Mouse (Mus musculus) hindbrain, embryonic 16.5 days (tissue): ENCODE results near the gene Onecut1. TPM values are rescaled to one million over a fixed set of nuclear protein-coding genes. Genes with fewer than 3 reads are reported as not detected.

Source experiments
- ATAC-seq: fragments of 200-750 bp; cut with Nextera tagmentation; 2 replicates; pipeline ENCODE4 v1.8.0; 2017; ENCODE audit warnings: moderate TSS enrichment, moderate library complexity
- H3K27ac ChIP-seq: fragments of 300-500 bp; sonication (generic); 2 replicates; pipeline ENCODE4 v1.5.1; 2014; ENCODE audit warnings: low read depth, mild to moderate bottlenecking, control low read depth, low read length, moderate library complexity
- H3K27me3 ChIP-seq: fragments of 300-500 bp; sonication (generic); replicated peaks from 2 replicates; pipeline ENCODE4 v1.6.1; 2014; ENCODE audit warnings: low read length; ENCODE audit not compliant: control insufficient read depth, insufficient read depth
- H3K36me3 ChIP-seq: fragments of 300-500 bp; sonication (generic); 2 replicates; pipeline ENCODE4 v1.6.1; 2014; ENCODE audit warnings: mild to moderate bottlenecking, low read length, moderate library complexity, mixed read lengths; ENCODE audit not compliant: control insufficient read depth, insufficient read depth
- H3K4me1 ChIP-seq: fragments of 300-500 bp; sonication (generic); 2 replicates; pipeline ENCODE4 v1.6.1; 2014; ENCODE audit warnings: low read depth, low read length; ENCODE audit not compliant: control insufficient read depth, insufficient read depth
- H3K4me2 ChIP-seq: fragments of 300-500 bp; sonication (generic); 2 replicates; pipeline ENCODE4 v1.6.1; 2014; ENCODE audit warnings: mild to moderate bottlenecking, low read length, control low read depth, moderate library complexity
- H3K4me3 ChIP-seq: fragments of 300-500 bp; sonication (generic); 2 replicates; pipeline ENCODE4 v1.5.1; 2014; ENCODE audit warnings: mild to moderate bottlenecking, low read length, control low read depth, moderate library complexity
- H3K9ac ChIP-seq: fragments of 300-500 bp; sonication (generic); 2 replicates; pipeline ENCODE4 v1.6.1; 2014; ENCODE audit warnings: low read depth, mild to moderate bottlenecking, control low read depth, low read length, moderate library complexity
- H3K9me3 ChIP-seq: fragments of 300-500 bp; sonication (generic); 2 replicates; pipeline ENCODE4 v1.6.1; 2014; ENCODE audit warnings: mild to moderate bottlenecking, low read length, moderate library complexity; ENCODE audit not compliant: control insufficient read depth
- WGBS: fragments of 180-500 bp; shearing (Covaris S2); extraction: QIAGEN DNeasy Blood & Tissue Kit; methylation state at CpG from one replicate; pipeline ENCODE4 v1.1.7; 2014; 5-methylcytosine and 5-hydroxymethylcytosine counted together
- polyA plus RNA-seq: library from polyadenylated mRNA; unstranded; fragments of >200 nt; fragmentation: Nextera tagmentation; extraction: Ambion mirVana; gene quantifications from 2 replicates; pipeline ENCODE4 v1.2.1, GENCODE M21; 2015

Gene Onecut1
- polyA plus RNA-seq, 1 experiment from 2014 or later: 3.4 TPM

DNA sequence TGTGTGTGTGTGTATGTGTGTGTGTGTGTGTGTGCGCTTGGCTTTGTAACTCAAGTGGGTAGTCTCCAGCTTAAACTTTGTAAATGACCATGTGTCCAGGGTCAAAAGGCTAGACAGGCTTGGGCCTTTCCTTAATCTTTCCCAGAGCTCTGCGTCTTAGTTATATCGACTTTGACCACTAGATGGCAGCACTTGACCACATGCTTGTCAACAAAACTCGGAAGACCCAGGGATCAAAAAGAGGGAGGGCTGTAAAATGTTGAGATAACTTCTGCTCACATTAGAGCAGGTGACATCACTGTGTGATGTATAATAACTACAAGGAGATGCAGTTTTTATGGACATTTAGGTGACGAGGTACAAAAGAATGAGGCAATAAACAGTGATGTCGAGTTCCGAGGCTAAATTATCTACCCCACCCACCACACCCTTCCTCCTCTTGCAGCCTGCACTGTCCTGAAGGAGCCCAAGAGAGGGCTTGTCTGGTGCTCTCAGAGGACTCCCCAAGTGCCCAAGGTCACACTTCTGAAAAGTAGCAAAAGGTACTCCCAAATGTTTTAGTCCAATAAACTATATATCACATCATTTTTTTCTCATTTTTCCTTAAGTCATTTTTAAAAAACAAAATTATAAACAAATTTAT lies 43.3 kb downstream of the Onecut1 start:
- H3K4me2 ChIP-seq: no peak overlapping the region
- H3K9me3 ChIP-seq: no peaks in the 10 kb centered on the region
- no peak overlapping the region for H3K27ac ChIP-seq
- H3K36me3 ChIP-seq: no peaks in the 10 kb centered on the region
- no peaks in the 10 kb centered on the region for H3K27me3 ChIP-seq
- no peak overlapping the region for H3K9ac ChIP-seq
- WGBS: 13% methylated on average over 7 of the region's 7 CpGs
- no peaks in the 10 kb centered on the region for H3K4me1 ChIP-seq
- peak; percentile 76 for ATAC-seq
- no peak overlapping the region for H3K4me3 ChIP-seq

GRCm38 (mm10) chr9:74906951-74907350 lies 45.2 kb downstream of the Onecut1 start:
- no peaks in the 10 kb centered on the region for H3K27me3 ChIP-seq
- H3K4me2 ChIP-seq: no peak overlapping the region
- ATAC-seq: no peak
- no peak overlapping the region for H3K4me3 ChIP-seq
- 50% methylated on average over 4 of the region's 4 CpGs for WGBS
- H3K27ac ChIP-seq: no peak overlapping the region
- H3K9ac ChIP-seq: no peak overlapping the region
- H3K9me3 ChIP-seq: no peaks in the 10 kb centered on the region
- no peaks in the 10 kb centered on the region for H3K36me3 ChIP-seq
- H3K4me1 ChIP-seq: no peaks in the 10 kb centered on the region

DNA sequence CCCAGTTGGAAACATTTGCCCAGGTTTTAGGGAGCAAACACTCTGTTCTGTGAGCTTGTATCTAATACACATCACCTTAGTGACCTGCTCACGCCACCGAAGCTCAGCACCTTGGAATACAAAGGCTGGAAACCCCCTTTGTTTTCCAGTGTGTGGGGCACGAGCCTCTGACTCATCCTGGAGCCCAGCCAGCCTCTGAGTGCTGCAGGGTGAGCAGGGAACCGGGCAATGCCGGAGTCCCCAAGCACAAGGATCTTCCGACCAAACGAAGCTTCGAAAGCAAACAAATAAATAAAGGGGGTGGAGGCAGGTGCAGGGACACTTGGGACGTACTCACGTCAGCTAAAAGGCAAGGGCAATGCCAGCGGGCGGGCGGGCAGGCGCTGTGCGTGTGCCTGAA lies 47.5 kb downstream of the Onecut1 start:
- no peaks in the 10 kb centered on the region for H3K9me3 ChIP-seq
- WGBS: 59% methylated on average over 15 of the region's 15 CpGs
- ATAC-seq: no peak
- no peak overlapping the region for H3K4me2 ChIP-seq
- H3K4me1 ChIP-seq: no peaks in the 10 kb centered on the region
- no peak overlapping the region for H3K27ac ChIP-seq
- H3K27me3 ChIP-seq: no peaks in the 10 kb centered on the region
- H3K36me3 ChIP-seq: no peaks in the 10 kb centered on the region
- no peak overlapping the region for H3K9ac ChIP-seq
- no peak overlapping the region for H3K4me3 ChIP-seq

DNA sequence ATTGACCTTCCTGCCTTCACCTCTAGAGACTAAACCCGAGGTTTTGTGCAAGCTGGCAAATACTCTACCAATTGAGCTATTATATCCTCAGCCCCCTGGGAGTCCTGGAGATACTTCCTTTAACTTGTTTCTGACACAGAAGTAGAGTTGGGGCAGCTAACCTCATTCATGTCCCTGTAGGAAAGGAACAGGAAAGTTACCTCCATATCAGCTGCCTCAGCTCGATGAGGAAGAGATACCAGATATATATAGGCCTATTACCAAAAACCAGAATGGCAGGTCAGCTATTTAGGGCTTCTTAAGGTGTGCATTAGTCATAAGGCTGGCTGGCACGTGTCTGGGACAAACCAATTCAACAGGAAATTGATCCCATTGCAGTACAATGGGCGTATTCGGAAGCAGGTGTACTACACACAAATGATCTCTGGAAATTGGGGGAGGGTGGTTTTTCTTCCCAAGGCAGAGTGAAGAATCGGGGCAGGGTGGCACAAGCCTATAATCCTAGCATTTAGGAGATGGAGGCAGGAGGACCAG lies 48.6 kb downstream of the Onecut1 start:
- Histone ChIP-seq H3K4me3 (no peak overlapping the region), H3K27me3 (no peaks in the 10 kb centered on the region), H3K9me3 (no peaks in the 10 kb centered on the region), H3K4me2 (no peak overlapping the region), H3K4me1 (no peaks in the 10 kb centered on the region), H3K9ac (no peak overlapping the region), H3K36me3 (no peaks in the 10 kb centered on the region), H3K27ac (no peak overlapping the region)
- 85% methylated on average over 6 of the region's 6 CpGs for WGBS
- no peak for ATAC-seq

GRCm38 (mm10) chr9:74911430-74911829 lies 49.7 kb downstream of the Onecut1 start:
- WGBS: 72% methylated on average over 4 of the region's 4 CpGs
- H3K9ac ChIP-seq: no peak overlapping the region
- H3K4me1 ChIP-seq: no peaks in the 10 kb centered on the region
- no peaks in the 10 kb centered on the region for H3K27me3 ChIP-seq
- no peak overlapping the region for H3K27ac ChIP-seq
- no peaks in the 10 kb centered on the region for H3K36me3 ChIP-seq
- ATAC-seq: no peak
- H3K4me2 ChIP-seq: no peak overlapping the region
- no peaks in the 10 kb centered on the region for H3K9me3 ChIP-seq
- H3K4me3 ChIP-seq: no peak overlapping the region

DNA sequence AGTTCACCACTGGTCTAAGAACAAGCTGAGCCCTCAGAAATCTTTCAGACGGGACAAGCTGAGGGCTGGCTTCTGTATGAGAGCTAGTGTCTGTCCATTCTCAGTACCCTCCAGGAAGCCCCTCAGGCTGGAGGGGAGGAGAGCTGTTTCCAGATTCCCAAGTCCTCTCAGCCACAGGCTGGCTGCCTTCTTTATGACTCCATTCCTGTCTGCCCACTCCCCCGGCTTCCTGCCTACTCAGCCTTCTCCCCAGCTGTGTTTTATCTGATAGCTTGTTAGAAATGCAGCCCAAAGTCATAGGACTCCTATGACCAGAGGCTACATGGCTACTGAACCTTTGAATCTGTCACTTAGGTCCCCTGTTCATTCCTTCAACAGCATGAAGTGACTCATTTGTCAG lies 50.2 kb downstream of the Onecut1 start:
- H3K36me3 ChIP-seq: no peaks in the 10 kb centered on the region
- no peaks in the 10 kb centered on the region for H3K27me3 ChIP-seq
- no peaks in the 10 kb centered on the region for H3K4me1 ChIP-seq
- H3K9me3 ChIP-seq: no peaks in the 10 kb centered on the region
- no peak overlapping the region for H3K27ac ChIP-seq
- no peak for ATAC-seq
- H3K4me2 ChIP-seq: no peak overlapping the region
- WGBS: 60% methylated on average over 2 of the region's 2 CpGs
- no peak overlapping the region for H3K9ac ChIP-seq
- H3K4me3 ChIP-seq: no peak overlapping the region

DNA sequence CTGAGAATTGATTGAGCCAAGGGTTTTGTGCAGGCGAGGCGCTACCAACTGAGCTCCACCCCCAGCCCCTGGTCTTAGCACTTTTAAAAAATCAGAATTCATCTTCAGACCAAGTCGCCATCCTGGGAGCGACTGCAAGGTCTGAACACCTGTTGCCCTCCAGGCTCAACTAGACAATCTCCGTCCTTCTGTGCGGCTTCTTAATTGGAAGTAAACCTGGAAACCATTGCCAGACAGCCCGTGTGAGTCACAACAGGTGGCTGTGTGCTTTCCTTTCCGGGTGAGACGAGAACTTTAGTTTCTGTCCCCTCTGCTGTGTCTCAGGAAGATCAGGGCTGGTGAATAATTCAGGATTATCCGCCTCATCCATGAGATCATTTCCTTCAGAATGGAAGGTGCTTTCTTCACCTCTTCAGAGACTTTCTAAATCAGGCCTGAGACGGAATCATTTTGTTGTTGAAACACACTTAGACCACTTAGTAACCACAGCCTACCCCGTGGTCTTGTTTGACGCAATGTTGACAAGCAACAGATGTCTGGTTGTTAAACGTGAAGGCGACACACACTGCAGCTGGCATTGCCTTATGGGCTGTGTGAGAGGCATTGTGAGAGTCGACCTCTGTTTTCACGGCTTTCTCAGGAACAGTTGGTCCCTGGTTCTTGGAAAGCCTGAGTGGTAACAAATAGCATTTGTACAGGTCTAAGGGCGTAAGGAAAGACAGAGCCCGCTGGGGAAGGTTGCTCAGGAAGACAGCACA lies 51.1 kb downstream of the Onecut1 start:
- 62% methylated on average over 19 of the region's 19 CpGs for WGBS
- ATAC-seq: no peak
- no peaks in the 10 kb centered on the region for H3K4me1 ChIP-seq

DNA sequence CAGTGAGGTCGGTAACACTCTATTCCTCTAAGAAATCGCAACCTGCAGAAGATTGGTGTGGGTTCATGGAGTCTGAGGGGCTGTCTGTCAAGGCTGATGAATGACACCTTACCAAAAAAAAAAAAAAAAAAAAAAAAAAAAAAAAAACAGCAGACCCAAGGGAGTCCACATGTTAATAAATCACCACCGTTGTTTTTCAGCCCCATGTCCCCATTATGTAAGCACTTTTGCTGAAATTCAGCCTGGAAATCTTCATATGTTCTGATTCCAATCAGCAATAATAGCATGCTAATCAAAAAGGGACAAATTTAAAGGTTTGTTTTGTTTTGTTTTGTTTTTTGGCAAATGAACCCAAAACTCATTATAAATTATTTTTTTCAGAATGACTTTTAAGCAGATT lies 53.9 kb downstream of the Onecut1 start:
- 72% methylated on average over 3 of the region's 3 CpGs for WGBS
- no peak for ATAC-seq
- Histone ChIP-seq H3K9me3 (no peaks in the 10 kb centered on the region), H3K36me3 (no peaks in the 10 kb centered on the region), H3K27me3 (no peaks in the 10 kb centered on the region), H3K27ac (no peak overlapping the region), H3K4me1 (no peaks in the 10 kb centered on the region), H3K4me3 (no peak overlapping the region), H3K4me2 (no peak overlapping the region), H3K9ac (no peak overlapping the region)

More for the DNA sequence above, 51.1 kb downstream of the Onecut1 start:
- Histone ChIP-seq H3K36me3 (no peaks in the 10 kb centered on the region), H3K4me3 (no peak overlapping the region), H3K27ac (no peak overlapping the region), H3K4me2 (no peak overlapping the region), H3K9ac (no peak overlapping the region), H3K9me3 (no peaks in the 10 kb centered on the region), H3K27me3 (no peaks in the 10 kb centered on the region)

DNA sequence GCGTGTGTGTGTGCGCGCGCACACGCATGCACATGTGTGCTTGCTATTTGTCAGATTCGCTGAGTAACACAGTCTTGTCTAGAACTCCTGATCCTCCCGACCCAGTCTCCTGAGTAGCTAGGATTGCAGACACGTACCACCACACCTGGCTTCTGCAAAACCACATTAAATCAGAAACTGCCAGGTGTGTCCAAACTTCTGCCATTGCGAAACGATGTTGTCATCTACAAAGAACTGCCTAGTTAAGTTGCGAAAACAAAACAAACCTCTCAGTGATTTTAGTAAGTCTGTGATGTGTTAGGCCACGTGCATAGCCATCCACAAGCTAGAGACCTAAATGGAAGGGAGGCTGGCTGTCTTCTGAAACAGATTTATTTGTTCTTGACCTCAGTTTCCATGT lies 58.7 kb downstream of the Onecut1 start:
- Histone ChIP-seq H3K4me2 (no peak overlapping the region), H3K4me1 (no peaks in the 10 kb centered on the region), H3K36me3 (no peaks in the 10 kb centered on the region), H3K9me3 (no peaks in the 10 kb centered on the region), H3K27me3 (no peaks in the 10 kb centered on the region), H3K4me3 (no peak overlapping the region), H3K27ac (no peak overlapping the region), H3K9ac (no peak overlapping the region)
- ATAC-seq: no peak
- 92% methylated on average over 12 of the region's 12 CpGs for WGBS
